Mouse (Mus musculus) gastrocnemius, postnatal 14 days (tissue): ENCODE data around the gene Gprc5d. TPM values are rescaled to one million over a fixed set of nuclear protein-coding genes. Genes with fewer than 3 reads are reported as not detected.

Experiments
- DNase-seq: peaks from one replicate; pipeline ENCODE4 v3.0.0; 2021; ENCODE audit warnings: mixed read lengths
- intact Hi-C: fragments of 180-260 bp; cut with DNase I; formaldehyde crosslinking; loops from one replicate; pipeline ENCODE4 v1.15.1; 2025; ENCODE audit warnings: low total_unique reads
- total RNA-seq, 2 experiments: library from RNA; stranded (reverse); gene quantifications; 2 replicates each; pipeline ENCODE4 v1.2.3; 2021

Gprc5d gene
- total RNA-seq, 2 experiments from 2014 or later, result not detected

- intact Hi-C loops, result loop anchor here (2.0 to 10.0 kb wide), 2 partner anchors 59 to 299 kb away; no protein-coding TSS in a partner anchor
- no peak for DNase-seq
Measured at GRCm38 (mm10) chr6:135085703-135086102, 32.4 kb downstream of the Gprc5d start.

- no peak for DNase-seq
- intact Hi-C loops, result loop anchor here (10.0 kb wide), 1 partner anchor 301 kb away; no protein-coding TSS in a partner anchor
Measured at GRCm38 (mm10) chr6:135083991-135084502, 34.0 kb downstream of the Gprc5d start.

GRCm38 (mm10) chr6:135078420-135078819 is 39.7 kb downstream of the Gprc5d start:
- intact Hi-C loops, result no loop called here
- DNase-seq, result no peak

GRCm38 (mm10) chr6:135076202-135076601 is 41.9 kb downstream of the Gprc5d start:
- intact Hi-C loops, result no loop called here
- DNase-seq, result no peak

- intact Hi-C loops, result no loop called here
- DNase-seq, result no peak
Measured at GRCm38 (mm10) chr6:135074405-135074947, 43.6 kb downstream of the Gprc5d start.

- DNase-seq, result no peak
- intact Hi-C loops, result no loop called here
Measured at GRCm38 (mm10) chr6:135070347-135070746, 47.7 kb downstream of the Gprc5d start.

- no peak for DNase-seq
- intact Hi-C loops, result no loop called here
Measured at GRCm38 (mm10) chr6:135069856-135070255, 48.2 kb downstream of the Gprc5d start.

GRCm38 (mm10) chr6:135068221-135068620 is 49.9 kb downstream of the Gprc5d start:
- DNase-seq, result no peak
- intact Hi-C loops, result no loop called here

- intact Hi-C loops, result no loop called here
- DNase-seq, result no peak
Measured at GRCm38 (mm10) chr6:135066795-135067445, 51.2 kb downstream of the Gprc5d start.

GRCm38 (mm10) chr6:135065236-135065957 is 52.7 kb downstream of the Gprc5d start, which contains the start of gene Gprc5a:
Gprc5a (plus strand) TSS chr6:135065651.
- DNase-seq, result peak; percentile 40
- intact Hi-C loops, result no loop called here

- intact Hi-C loops, result no loop called here
- no peak for DNase-seq
Measured at GRCm38 (mm10) chr6:135064621-135065020, 53.5 kb downstream of the Gprc5d start.

- no peak for DNase-seq
- intact Hi-C loops, result no loop called here
Measured at GRCm38 (mm10) chr6:135060728-135061127, 57.4 kb downstream of the Gprc5d start.

Other genes starting within 250 kb of the Gprc5d start
- gene Gpr19, start 219.7 kb downstream of the Gprc5d start, total RNA-seq, result 1 to 10 TPM; 5.5 to 5.8 TPM
- 10 to 100 TPM; 42.0 to 42.4 TPM for gene Cdkn1b, start 197.9 kb downstream of the Gprc5d start, total RNA-seq
- 1 to 10 TPM; 2.7 to 2.8 TPM for gene Apold1, start 136.6 kb downstream of the Gprc5d start, total RNA-seq
- gene Ddx47, start 106.7 kb downstream of the Gprc5d start, total RNA-seq, result 10 to 100 TPM; 30.2 to 33.0 TPM
- under 1 TPM; 0.41 to 0.66 TPM for gene Gprc5a, start 52.6 kb downstream of the Gprc5d start, total RNA-seq
- 1 to 10 TPM; 2.5 to 3.1 TPM for gene Fam234b, start 79.7 kb upstream of the Gprc5d start, total RNA-seq
- 10 to 100 TPM in 1 of 2 experiments, 1 to 10 TPM in 1; 9.7 to 10.3 TPM for gene Hebp1, start 79.7 kb upstream of the Gprc5d start, total RNA-seq
- under 1 TPM in 1 of 2 experiments, not detected in 1; 0.29 TPM for gene Gsg1, start 136.1 kb upstream of the Gprc5d start, total RNA-seq
- not detected for gene Pbp2, start 192.1 kb upstream of the Gprc5d start, total RNA-seq
- gene Emp1, start 244.3 kb upstream of the Gprc5d start, total RNA-seq, result 100 to 1,000 TPM in 1 of 2 experiments, 10 to 100 TPM in 1; 83.9 to 105 TPM